8 mouse cellular contexts compared by ENCODE assay signal in the genomic region with DNA sequence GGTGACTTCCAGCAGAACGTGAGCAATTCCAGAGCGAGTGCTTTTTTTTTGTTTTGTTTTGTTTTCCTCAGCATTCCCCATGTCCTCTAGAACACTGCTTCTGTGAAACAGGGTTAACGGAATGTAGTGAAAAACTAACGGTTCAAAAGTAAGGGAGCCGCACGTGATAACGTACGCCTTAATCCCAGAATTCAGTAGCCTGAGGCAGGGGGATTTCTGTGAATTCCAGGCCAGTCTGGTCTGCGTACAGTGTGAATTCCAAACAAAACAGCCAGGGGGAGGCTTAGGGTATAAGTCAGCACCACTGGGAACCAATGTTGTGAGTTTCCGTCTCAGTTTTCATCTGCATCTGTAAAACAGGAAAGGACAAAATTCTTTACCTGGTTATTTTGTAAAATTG. TPM values are rescaled to one million over a fixed set of nuclear protein-coding genes. Genes with fewer than 3 reads are reported as not detected.
DNase-seq lines count a peak whose midpoint lies in the region; ATAC-seq and TF ChIP-seq lines count a peak whose summit lies in the region.

No protein-coding gene starts in this region.

- peak overlapping the region; percentile 61 for H3K9ac ChIP-seq in kidney, postnatal 0 days (ENCODE audit: low read depth, low read length)
- H3K9ac ChIP-seq in heart, embryonic 12.5 days: peak overlapping the region; percentile 89
- peak overlapping the region; percentile 79 for H3K9ac ChIP-seq in liver, embryonic 11.5 days (ENCODE audit: low read depth, low read length)

- no peaks in the 10 kb centered on the region for H3K9me3 ChIP-seq in kidney, postnatal 0 days (replicated peaks; ENCODE audit: low read length)
- H3K9me3 ChIP-seq in heart, embryonic 12.5 days (replicated peaks): no peaks in the 10 kb centered on the region
- no peaks in the 10 kb centered on the region for H3K9me3 ChIP-seq in liver, embryonic 11.5 days (ENCODE audit: control insufficient read depth, low read length)

- peak overlapping the region; percentile 61 for H3K4me3 ChIP-seq in kidney, postnatal 0 days (replicated peaks; ENCODE audit: low read depth, low read length)
- peak overlapping the region; percentile 97 for H3K4me3 ChIP-seq in bone marrow macrophage, adult 2 months (ENCODE audit: insufficient read depth, low read length)
- H3K4me3 ChIP-seq in heart, embryonic 12.5 days: peak overlapping the region; percentile 83
- peak overlapping the region; percentile 78 for H3K4me3 ChIP-seq in liver, embryonic 11.5 days (ENCODE audit: low read depth, low read length)
- H3K4me3 ChIP-seq in small intestine, adult 2 months (ENCODE audit: low read depth, low read length): peak overlapping the region; percentile 81

- peaks cover 8% of the 10 kb centered on the region; the same call in 1 of the 2 replicates for H3K4me1 ChIP-seq in kidney, postnatal 0 days (replicated peaks; ENCODE audit: insufficient read depth, low read length)
- peaks cover 2% of the 10 kb centered on the region for H3K4me1 ChIP-seq in bone marrow macrophage, adult 2 months (ENCODE audit: control insufficient read depth, insufficient read depth, low read length)
- peaks cover 12% of the 10 kb centered on the region for H3K4me1 ChIP-seq in heart, embryonic 12.5 days (replicated peaks)
- H3K4me1 ChIP-seq in liver, embryonic 11.5 days (replicated peaks; ENCODE audit: control insufficient read depth, insufficient read depth, low read length): peaks cover 7% of the 10 kb centered on the region
- H3K4me1 ChIP-seq in small intestine, adult 2 months (ENCODE audit: control insufficient read depth, insufficient read depth, insufficient read length, low read length): peaks cover 8% of the 10 kb centered on the region

- TF ChIP-seq CTCF in kidney, postnatal 0 days (IDR thresholded peaks at IDR 0.05; ENCODE audit: low read depth): peak; percentile 51
- TF ChIP-seq CTCF in bone marrow macrophage, adult 2 months (IDR thresholded peaks at IDR 0.05; ENCODE audit: low read depth, low read length): no peak
- TF ChIP-seq CTCF in small intestine, adult 2 months (IDR thresholded peaks at IDR 0.05; ENCODE audit: extremely low read depth, insufficient read length, insufficient replicate concordance, low read depth, low read length): 0 out of 2 replicates have a peak, but pooled peaks have one; percentile 3

- 7% methylated on average over 10 of the region's 10 CpGs for WGBS in kidney, postnatal 0 days
- WGBS in heart, embryonic 12.5 days: 13% methylated on average over 10 of the region's 10 CpGs
- WGBS in liver, embryonic 11.5 days: 9% methylated on average over 10 of the region's 10 CpGs
- WGBS in small intestine, adult 2 months: 8% methylated on average over 10 of the region's 10 CpGs

- peak overlapping the region; percentile 88 for H3K27ac ChIP-seq in kidney, postnatal 0 days
- H3K27ac ChIP-seq in bone marrow macrophage, adult 2 months (ENCODE audit: insufficient read depth, low read depth, low read length): peak overlapping the region; percentile 62
- H3K27ac ChIP-seq in heart, embryonic 12.5 days (ENCODE audit: poor library complexity, severe bottlenecking): peak overlapping the region; percentile 95
- H3K27ac ChIP-seq in liver, embryonic 11.5 days (ENCODE audit: low read depth, low read length): peak overlapping the region; percentile 88
- peak overlapping the region; percentile 79 for H3K27ac ChIP-seq in small intestine, adult 2 months (ENCODE audit: insufficient read depth, low read depth, low read length)

- no peaks in the 10 kb centered on the region; the same call in 1 of the 2 replicates for H3K36me3 ChIP-seq in kidney, postnatal 0 days (ENCODE audit: insufficient read depth, low read length)
- H3K36me3 ChIP-seq in heart, embryonic 12.5 days: peaks cover 12% of the 10 kb centered on the region
- peaks cover 2% of the 10 kb centered on the region; the same call in 1 of the 2 replicates for H3K36me3 ChIP-seq in liver, embryonic 11.5 days (ENCODE audit: control insufficient read depth, insufficient read depth, low read length)
- peaks cover 11% of the 10 kb centered on the region for H3K36me3 ChIP-seq in small intestine, adult 2 months (ENCODE audit: control insufficient read depth, insufficient read depth, low read length)

- ATAC-seq in kidney, postnatal 0 days (replicated peaks; ENCODE audit: low FRiP score, low read depth): peak; percentile 37
- peak; percentile 48; the same call in 1 of the 2 replicates for ATAC-seq in heart, embryonic 12.5 days (ENCODE audit: insufficient number of reproducible peaks, low FRiP score)
- ATAC-seq in liver, embryonic 11.5 days (replicated peaks; ENCODE audit: low FRiP score): peak; percentile 27

- peak; percentile 59 for DNase-seq in kidney, postnatal 0 days (ENCODE audit: low spot score)
- DNase-seq in kidney, adult 9 months: no peak
- DNase-seq in liver, embryonic 11.5 days (ENCODE audit: low spot score): no peak
- DNase-seq in layer of hippocampus, adult 8-10 months (ENCODE audit: low spot score in 2 of 2): no peak
- DNase-seq in layer of hippocampus, postnatal 10 days (ENCODE audit: low spot score in 2 of 2): no peak

- no peak for TF ChIP-seq POLR2A in bone marrow macrophage, adult 2 months (IDR thresholded peaks at IDR 0.05; ENCODE audit: borderline replicate concordance, low read depth, low read length)
- no peak for TF ChIP-seq POLR2A in small intestine, adult 2 months (IDR thresholded peaks at IDR 0.05; ENCODE audit: low read depth, low read length)

- peak overlapping the region; percentile 58 for H3K4me2 ChIP-seq in kidney, postnatal 0 days (ENCODE audit: low read length)
- peak overlapping the region; percentile 69 for H3K4me2 ChIP-seq in heart, embryonic 12.5 days
- H3K4me2 ChIP-seq in liver, embryonic 11.5 days: peak overlapping the region; percentile 88

- no peaks in the 10 kb centered on the region for H3K27me3 ChIP-seq in kidney, postnatal 0 days (ENCODE audit: insufficient read depth, low read length)
- H3K27me3 ChIP-seq in heart, embryonic 12.5 days (replicated peaks): 0 out of 2 replicates have a peak, but pooled peaks cover 5% of the 10 kb centered on the region
- no peaks in the 10 kb centered on the region for H3K27me3 ChIP-seq in liver, embryonic 11.5 days (replicated peaks; ENCODE audit: control insufficient read depth, insufficient read depth, low read length)
- H3K27me3 ChIP-seq in small intestine, adult 2 months (ENCODE audit: control insufficient read depth, insufficient read depth, low read length): no peaks in the 10 kb centered on the region

RNA-seq across cellular contexts. Expression of a gene that starts 0.5 kb away (rescaled TPM):
- polyA plus RNA-seq in kidney, postnatal 0 days (2015; fragmentation: Nextera tagmentation; extraction: Ambion mirVana): 144 TPM in 2 replicates
- 41.9 and 46.9 TPM in 2 replicates for polyA plus RNA-seq in bone marrow macrophage, adult 2 months (2012; ENCODE audit: insufficient read depth, insufficient read length, missing spikeins)
- polyA plus RNA-seq in heart, embryonic 12.5 days (2016; fragmentation: Nextera tagmentation; extraction: Ambion mirVana): 110 and 111 TPM in 2 replicates
- polyA plus RNA-seq in liver, embryonic 11.5 days (2014; fragmentation: Nextera tagmentation; extraction: Ambion mirVana): 93.6 and 96.2 TPM in 2 replicates
- 7.2 and 8.4 TPM in 2 replicates for polyA plus RNA-seq in small intestine, adult 2 months (2012; rRNA removed)
- 10 to 100 TPM; 37.2 to 53.0 (median 40.9) TPM for total RNA-seq in layer of hippocampus, adult 8-10 months (2022)
- 10 to 100 TPM; 43.0 to 47.0 TPM for total RNA-seq in layer of hippocampus, postnatal 10 days (2021)

RNA-seq across cellular contexts. Expression of a gene that starts 15.0 kb away (rescaled TPM):
- polyA plus RNA-seq in kidney, postnatal 0 days (2015; fragmentation: Nextera tagmentation; extraction: Ambion mirVana): 36.4 and 41.5 TPM in 2 replicates
- polyA plus RNA-seq in bone marrow macrophage, adult 2 months (2012; ENCODE audit: insufficient read depth, insufficient read length, missing spikeins): 49.0 and 54.4 TPM in 2 replicates
- polyA plus RNA-seq in heart, embryonic 12.5 days (2016; fragmentation: Nextera tagmentation; extraction: Ambion mirVana): 38.7 and 39.5 TPM in 2 replicates
- polyA plus RNA-seq in liver, embryonic 11.5 days (2014; fragmentation: Nextera tagmentation; extraction: Ambion mirVana): 28.0 and 33.6 TPM in 2 replicates
- 18.1 and 31.3 TPM in 2 replicates for polyA plus RNA-seq in small intestine, adult 2 months (2012; rRNA removed)
- total RNA-seq in layer of hippocampus, adult 8-10 months (2022): 10 to 100 TPM; 74.6 to 91.6 (median 86.8) TPM
- total RNA-seq in layer of hippocampus, postnatal 10 days (2021): 10 to 100 TPM; 75.2 to 88.0 TPM

RNA-seq across cellular contexts. Expression of a gene that starts 18.3 kb away (rescaled TPM):
- 34.0 and 34.8 TPM in 2 replicates for polyA plus RNA-seq in kidney, postnatal 0 days (2015; fragmentation: Nextera tagmentation; extraction: Ambion mirVana)
- polyA plus RNA-seq in bone marrow macrophage, adult 2 months (2012; ENCODE audit: insufficient read depth, insufficient read length, missing spikeins): 25.6 and 27.1 TPM in 2 replicates
- polyA plus RNA-seq in heart, embryonic 12.5 days (2016; fragmentation: Nextera tagmentation; extraction: Ambion mirVana): 28.8 and 29.2 TPM in 2 replicates
- polyA plus RNA-seq in liver, embryonic 11.5 days (2014; fragmentation: Nextera tagmentation; extraction: Ambion mirVana): 22.9 and 24.7 TPM in 2 replicates
- polyA plus RNA-seq in small intestine, adult 2 months (2012; rRNA removed): 4.8 and 6.5 TPM in 2 replicates
- 10 to 100 TPM; 25.0 to 33.3 (median 28.1) TPM for total RNA-seq in layer of hippocampus, adult 8-10 months (2022)
- total RNA-seq in layer of hippocampus, postnatal 10 days (2021): 10 to 100 TPM; 19.4 TPM

RNA-seq across cellular contexts. Expression of a gene that starts 19.0 kb away (rescaled TPM):
- polyA plus RNA-seq in kidney, postnatal 0 days (2015; fragmentation: Nextera tagmentation; extraction: Ambion mirVana): 0.77 and 0.87 TPM in 2 replicates
- polyA plus RNA-seq in bone marrow macrophage, adult 2 months (2012; ENCODE audit: insufficient read depth, insufficient read length, missing spikeins): not detected in 2 replicates
- 12.5 and 14.2 TPM in 2 replicates for polyA plus RNA-seq in heart, embryonic 12.5 days (2016; fragmentation: Nextera tagmentation; extraction: Ambion mirVana)
- polyA plus RNA-seq in liver, embryonic 11.5 days (2014; fragmentation: Nextera tagmentation; extraction: Ambion mirVana): 0.96 and 1.6 TPM in 2 replicates
- polyA plus RNA-seq in small intestine, adult 2 months (2012; rRNA removed): 0.38 and 0.56 TPM in 2 replicates
- total RNA-seq in layer of hippocampus, adult 8-10 months (2022): 100 to 1,000 TPM; 216 to 253 (median 244) TPM
- 100 to 1,000 TPM; 264 to 268 TPM for total RNA-seq in layer of hippocampus, postnatal 10 days (2021)

RNA-seq across cellular contexts. Expression of a gene that starts 31.1 kb away (rescaled TPM):
- polyA plus RNA-seq in kidney, postnatal 0 days (2015; fragmentation: Nextera tagmentation; extraction: Ambion mirVana): 1.0 and 1.6 TPM in 2 replicates
- polyA plus RNA-seq in bone marrow macrophage, adult 2 months (2012; ENCODE audit: insufficient read depth, insufficient read length, missing spikeins): not detected in 2 replicates
- 0.95 and 1.9 TPM in 2 replicates for polyA plus RNA-seq in heart, embryonic 12.5 days (2016; fragmentation: Nextera tagmentation; extraction: Ambion mirVana)
- polyA plus RNA-seq in liver, embryonic 11.5 days (2014; fragmentation: Nextera tagmentation; extraction: Ambion mirVana): 0.74 TPM in 2 replicates
- polyA plus RNA-seq in small intestine, adult 2 months (2012; rRNA removed): 0.14 TPM in 1 of 2 replicates, not detected in the other
- total RNA-seq in layer of hippocampus, adult 8-10 months (2022): 1 to 10 TPM in 2 of 4 experiments, under 1 TPM in 2; 0.98 to 1.3 (median 1.1) TPM
- total RNA-seq in layer of hippocampus, postnatal 10 days (2021): under 1 TPM; 0.56 to 0.78 TPM
